Mouse (Mus musculus): ENCODE results near the gene Tollip. TPM values are rescaled to one million over a fixed set of nuclear protein-coding genes. Genes with fewer than 3 reads are reported as not detected.

The Tollip gene
- polyA plus RNA-seq, 1 experiment from 2014 or later = 52.0 TPM

DNA sequence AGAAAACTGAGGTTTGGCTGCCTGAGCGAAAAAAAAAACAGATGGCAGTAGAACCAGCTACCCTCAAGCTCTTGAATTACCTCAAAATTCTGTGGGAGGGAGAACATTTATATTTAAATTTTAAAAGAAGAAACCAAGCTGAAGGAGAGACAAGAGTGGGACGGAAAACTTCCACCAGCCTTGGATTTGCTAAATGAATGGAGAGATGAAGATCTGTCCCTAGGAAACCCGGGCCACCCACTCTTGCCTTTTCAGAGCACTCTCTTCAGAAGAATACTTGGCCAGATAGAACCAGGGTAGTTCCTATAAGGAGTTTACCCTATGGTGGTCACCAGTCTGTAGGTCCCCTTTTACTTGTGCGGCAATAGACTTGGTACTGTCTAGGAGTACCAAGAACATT, 15.5 kb downstream of the Tollip start:
- H3K27ac ChIP-seq (ENCODE audit: low read length) = 0 out of 2 replicates have a peak overlapping the region, but pooled peaks have one; percentile 48
- 66% methylated on average over 4 of the region's 4 CpGs for WGBS
- no peaks in the 10 kb centered on the region; the same call in 1 of the 2 replicates for H3K9me3 ChIP-seq (replicated peaks; ENCODE audit: control insufficient read depth, low read length)
- H3K4me1 ChIP-seq (ENCODE audit: control insufficient read depth, insufficient read depth, low read length) = peaks cover 16% of the 10 kb centered on the region
- peak overlapping the region; percentile 68 for H3K4me2 ChIP-seq (ENCODE audit: low read depth, low read length)
- peak overlapping the region; percentile 73 for H3K9ac ChIP-seq (ENCODE audit: low read length)
- no peaks in the 10 kb centered on the region for H3K36me3 ChIP-seq (ENCODE audit: control insufficient read depth, insufficient read depth, low read length)
- peak overlapping the region; percentile 79 for H3K4me3 ChIP-seq (replicated peaks; ENCODE audit: low read length)
- H3K27me3 ChIP-seq (ENCODE audit: control insufficient read depth, insufficient read depth, low read length) = no peaks in the 10 kb centered on the region; the same call in 1 of the 2 replicates
- ATAC-seq (ENCODE audit: insufficient read depth, low FRiP score) = no peak

DNA sequence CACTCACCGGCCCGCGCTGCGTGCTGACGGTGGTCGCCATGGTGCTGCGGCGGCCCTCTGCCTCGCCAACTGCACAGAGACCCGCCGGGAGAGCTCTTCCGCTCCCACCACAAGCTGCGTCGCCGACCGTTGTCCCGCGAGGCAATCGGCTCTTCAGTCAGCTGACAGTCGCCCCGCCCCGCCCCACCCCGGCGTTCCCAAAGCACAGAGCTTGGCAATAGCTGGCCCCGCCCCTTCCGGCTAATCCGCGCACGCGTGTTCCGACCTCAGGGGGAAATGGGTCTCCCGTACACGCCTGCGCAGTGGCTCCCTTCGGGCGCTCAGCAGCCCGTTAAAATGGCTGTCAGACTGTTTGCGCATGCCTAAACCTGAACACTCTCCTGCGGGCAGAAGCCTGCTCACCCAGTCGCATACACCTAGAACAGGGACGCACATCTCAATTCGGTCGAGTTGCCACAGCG, 16.0 kb downstream of the Tollip start:
- H3K27ac ChIP-seq (ENCODE audit: low read length) = peak overlapping the region; percentile 70
- peaks cover 16% of the 10 kb centered on the region for H3K4me1 ChIP-seq (ENCODE audit: control insufficient read depth, insufficient read depth, low read length)
- no peaks in the 10 kb centered on the region for H3K36me3 ChIP-seq (ENCODE audit: control insufficient read depth, insufficient read depth, low read length)
- peak overlapping the region; percentile 79 for H3K4me3 ChIP-seq (replicated peaks; ENCODE audit: low read length)
- ATAC-seq (ENCODE audit: insufficient read depth, low FRiP score) = peak; percentile 98
- no peaks in the 10 kb centered on the region; the same call in 1 of the 2 replicates for H3K27me3 ChIP-seq (ENCODE audit: control insufficient read depth, insufficient read depth, low read length)
- no peaks in the 10 kb centered on the region; the same call in 1 of the 2 replicates for H3K9me3 ChIP-seq (replicated peaks; ENCODE audit: control insufficient read depth, low read length)
- 1% methylated on average over 44 of the region's 44 CpGs for WGBS
- H3K9ac ChIP-seq (ENCODE audit: low read length) = peak overlapping the region; percentile 97
- H3K4me2 ChIP-seq (ENCODE audit: low read depth, low read length) = peak overlapping the region; percentile 96

DNA sequence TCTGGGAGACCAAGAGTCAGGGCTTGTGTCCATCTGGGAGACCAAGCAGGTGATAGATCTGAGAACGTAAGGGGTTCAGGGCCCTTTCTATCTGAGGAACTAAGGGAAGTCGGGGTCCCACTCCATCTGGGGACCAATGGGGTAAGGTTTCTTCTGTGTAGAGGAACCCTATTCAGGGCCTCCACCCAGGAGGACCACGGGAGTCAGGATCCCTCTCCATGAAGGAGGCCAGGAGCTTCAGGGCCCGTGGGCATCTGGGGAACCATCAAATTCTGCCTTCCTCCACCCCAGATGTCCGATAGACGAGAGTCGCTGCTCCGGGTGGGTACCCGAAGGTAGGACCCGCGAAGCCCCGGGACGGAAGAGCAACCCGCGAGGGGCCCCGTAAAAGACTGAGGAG, 16.5 kb downstream of the Tollip start:
- H3K9ac ChIP-seq (ENCODE audit: low read length) = peak overlapping the region; percentile 97
- ATAC-seq (ENCODE audit: insufficient read depth, low FRiP score) = peak; percentile 51; the same call in 1 of the 2 replicates
- H3K36me3 ChIP-seq (ENCODE audit: control insufficient read depth, insufficient read depth, low read length) = no peaks in the 10 kb centered on the region
- peaks cover 16% of the 10 kb centered on the region for H3K4me1 ChIP-seq (ENCODE audit: control insufficient read depth, insufficient read depth, low read length)
- no peaks in the 10 kb centered on the region; the same call in 1 of the 2 replicates for H3K27me3 ChIP-seq (ENCODE audit: control insufficient read depth, insufficient read depth, low read length)
- peak overlapping the region; percentile 79 for H3K4me3 ChIP-seq (replicated peaks; ENCODE audit: low read length)
- H3K27ac ChIP-seq (ENCODE audit: low read length) = peak overlapping the region; percentile 70
- under 1% methylated on average over 15 of the region's 16 CpGs for WGBS
- peak overlapping the region; percentile 96 for H3K4me2 ChIP-seq (ENCODE audit: low read depth, low read length)
- H3K9me3 ChIP-seq (replicated peaks; ENCODE audit: control insufficient read depth, low read length) = no peaks in the 10 kb centered on the region; the same call in 1 of the 2 replicates

GRCm38 (mm10) chr7:141892151-141892550, 26.2 kb downstream of the Tollip start:
- WGBS = 94% methylated on average over 7 of the region's 7 CpGs
- Histone ChIP-seq H3K4me1 (ENCODE audit: control insufficient read depth, insufficient read depth, low read length) (no peaks in the 10 kb centered on the region), H3K4me2 (ENCODE audit: low read depth, low read length) (no peak overlapping the region), H3K27me3 (ENCODE audit: control insufficient read depth, insufficient read depth, low read length) (no peaks in the 10 kb centered on the region), H3K4me3 (replicated peaks; ENCODE audit: low read length) (no peak overlapping the region), H3K36me3 (ENCODE audit: control insufficient read depth, insufficient read depth, low read length) (peaks cover 29% of the 10 kb centered on the region; the same call in 1 of the 2 replicates), H3K9ac (ENCODE audit: low read length) (no peak overlapping the region), H3K27ac (ENCODE audit: low read length) (no peak overlapping the region), H3K9me3 (replicated peaks; ENCODE audit: control insufficient read depth, low read length) (no peaks in the 10 kb centered on the region)
- ATAC-seq (ENCODE audit: insufficient read depth, low FRiP score) = no peak

DNA sequence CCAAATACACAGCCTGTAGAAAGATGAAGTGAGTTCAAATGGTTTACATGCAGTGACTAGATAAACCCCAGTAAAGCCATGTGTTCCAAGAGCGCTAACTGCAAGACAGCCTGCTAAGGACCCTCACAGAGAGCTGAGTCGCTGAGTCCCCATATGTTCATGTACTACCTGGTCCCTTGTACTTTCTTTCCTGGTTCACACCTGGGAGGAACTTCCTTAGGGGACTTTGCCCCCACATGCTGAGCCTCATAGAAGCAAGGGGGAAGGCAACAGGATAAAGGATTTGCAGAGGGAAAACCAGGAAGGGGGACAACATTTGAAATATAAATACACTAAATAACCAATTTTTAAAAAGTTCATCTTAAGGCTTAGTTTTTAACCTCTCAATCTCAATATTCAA, 39.5 kb downstream of the Tollip start:
- WGBS = 94% methylated on average over 2 of the region's 2 CpGs
- no peak overlapping the region for H3K27ac ChIP-seq (ENCODE audit: low read length)
- H3K4me1 ChIP-seq (ENCODE audit: control insufficient read depth, insufficient read depth, low read length) = no peaks in the 10 kb centered on the region
- H3K27me3 ChIP-seq (ENCODE audit: control insufficient read depth, insufficient read depth, low read length) = no peaks in the 10 kb centered on the region
- ATAC-seq (ENCODE audit: insufficient read depth, low FRiP score) = no peak
- H3K9ac ChIP-seq (ENCODE audit: low read length) = no peak overlapping the region
- no peaks in the 10 kb centered on the region for H3K9me3 ChIP-seq (replicated peaks; ENCODE audit: control insufficient read depth, low read length)
- peaks cover 14% of the 10 kb centered on the region for H3K36me3 ChIP-seq (ENCODE audit: control insufficient read depth, insufficient read depth, low read length)
- H3K4me2 ChIP-seq (ENCODE audit: low read depth, low read length) = no peak overlapping the region
- no peak overlapping the region for H3K4me3 ChIP-seq (replicated peaks; ENCODE audit: low read length)

DNA sequence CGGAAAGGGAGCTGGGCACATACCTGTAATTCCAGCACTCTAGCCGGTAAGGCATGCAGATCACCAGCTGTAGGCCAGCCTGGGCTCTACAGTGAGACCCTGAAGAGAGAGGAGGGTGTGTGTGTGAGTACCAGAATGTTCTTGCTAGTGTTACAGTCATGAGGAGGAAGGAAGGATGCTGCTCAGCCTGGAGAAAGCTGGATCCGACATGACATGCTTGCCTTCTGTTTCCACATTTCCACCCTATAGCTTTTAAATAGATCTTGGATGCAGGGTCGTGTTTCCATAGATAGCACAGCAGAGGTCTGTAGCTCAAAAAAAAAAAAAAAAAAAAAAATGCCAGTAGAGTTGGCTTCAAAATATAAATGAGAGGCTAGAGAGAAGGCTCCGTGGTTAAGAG, 43.4 kb downstream of the Tollip start:
- 88% methylated on average over 5 of the region's 5 CpGs for WGBS

GRCm38 (mm10) chr7:141870553-141870952, 47.8 kb downstream of the Tollip start:
- no peak overlapping the region for H3K4me3 ChIP-seq (replicated peaks; ENCODE audit: low read length)
- H3K9ac ChIP-seq (ENCODE audit: low read length) = no peak overlapping the region
- WGBS = 83% methylated on average over 5 of the region's 5 CpGs
- no peaks in the 10 kb centered on the region for H3K4me1 ChIP-seq (ENCODE audit: control insufficient read depth, insufficient read depth, low read length)
- peaks cover 4% of the 10 kb centered on the region; the same call in 1 of the 2 replicates for H3K36me3 ChIP-seq (ENCODE audit: control insufficient read depth, insufficient read depth, low read length)
- H3K27ac ChIP-seq (ENCODE audit: low read length) = no peak overlapping the region
- no peaks in the 10 kb centered on the region for H3K9me3 ChIP-seq (replicated peaks; ENCODE audit: control insufficient read depth, low read length)
- H3K4me2 ChIP-seq (ENCODE audit: low read depth, low read length) = no peak overlapping the region
- H3K27me3 ChIP-seq (ENCODE audit: control insufficient read depth, insufficient read depth, low read length) = no peaks in the 10 kb centered on the region
- ATAC-seq (ENCODE audit: insufficient read depth, low FRiP score) = no peak

More for the DNA sequence above, 43.4 kb downstream of the Tollip start:
- Histone ChIP-seq H3K4me1 (ENCODE audit: control insufficient read depth, insufficient read depth, low read length) (no peaks in the 10 kb centered on the region), H3K27ac (ENCODE audit: low read length) (no peak overlapping the region), H3K9ac (ENCODE audit: low read length) (no peak overlapping the region), H3K9me3 (replicated peaks; ENCODE audit: control insufficient read depth, low read length) (no peaks in the 10 kb centered on the region), H3K4me3 (replicated peaks; ENCODE audit: low read length) (no peak overlapping the region), H3K27me3 (ENCODE audit: control insufficient read depth, insufficient read depth, low read length) (no peaks in the 10 kb centered on the region), H3K36me3 (ENCODE audit: control insufficient read depth, insufficient read depth, low read length) (peaks cover 4% of the 10 kb centered on the region; the same call in 1 of the 2 replicates), H3K4me2 (ENCODE audit: low read depth, low read length) (no peak overlapping the region)
- no peak for ATAC-seq (ENCODE audit: insufficient read depth, low FRiP score)

- Histone ChIP-seq H3K9ac (ENCODE audit: low read length) (no peak overlapping the region), H3K4me2 (ENCODE audit: low read depth, low read length) (no peak overlapping the region), H3K27ac (ENCODE audit: low read length) (no peak overlapping the region), H3K4me1 (ENCODE audit: control insufficient read depth, insufficient read depth, low read length) (no peaks in the 10 kb centered on the region), H3K9me3 (replicated peaks; ENCODE audit: control insufficient read depth, low read length) (no peaks in the 10 kb centered on the region), H3K27me3 (ENCODE audit: control insufficient read depth, insufficient read depth, low read length) (no peaks in the 10 kb centered on the region), H3K4me3 (replicated peaks; ENCODE audit: low read length) (no peak overlapping the region), H3K36me3 (ENCODE audit: control insufficient read depth, insufficient read depth, low read length) (peaks cover 4% of the 10 kb centered on the region; the same call in 1 of the 2 replicates)
- no peak for ATAC-seq (ENCODE audit: insufficient read depth, low FRiP score)
- WGBS = 69% methylated on average over 5 of the region's 5 CpGs
Observed at GRCm38 (mm10) chr7:141869644-141870043, 48.7 kb downstream of the Tollip start.

DNA sequence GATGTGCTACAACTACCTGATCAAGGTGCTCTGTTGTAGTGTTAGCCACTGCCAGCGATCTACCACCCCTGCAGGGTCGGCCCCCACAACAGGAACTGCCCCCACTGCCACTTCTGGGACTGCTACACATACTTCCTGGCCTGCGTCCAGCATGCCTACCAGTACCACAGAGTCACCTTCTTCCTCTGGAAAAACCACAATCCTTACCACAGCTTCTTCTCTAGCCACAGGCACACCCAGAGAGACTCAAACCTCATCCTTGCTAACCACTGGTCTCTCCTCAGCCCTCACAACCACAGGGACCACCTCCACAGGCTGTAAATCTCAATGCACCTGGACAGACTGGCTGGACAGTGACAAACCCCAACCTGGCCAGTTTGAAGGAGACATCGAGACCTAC, 57.3 kb downstream of the Tollip start:
- WGBS = 81% methylated on average over 4 of the region's 4 CpGs
- no peak overlapping the region for H3K27ac ChIP-seq (ENCODE audit: low read length)
- no peak overlapping the region for H3K9ac ChIP-seq (ENCODE audit: low read length)
- no peak for ATAC-seq (ENCODE audit: insufficient read depth, low FRiP score)
- no peak overlapping the region for H3K4me2 ChIP-seq (ENCODE audit: low read depth, low read length)
- no peaks in the 10 kb centered on the region for H3K27me3 ChIP-seq (ENCODE audit: control insufficient read depth, insufficient read depth, low read length)
- H3K4me3 ChIP-seq (replicated peaks; ENCODE audit: low read length) = no peak overlapping the region
- no peaks in the 10 kb centered on the region for H3K9me3 ChIP-seq (replicated peaks; ENCODE audit: control insufficient read depth, low read length)
- no peaks in the 10 kb centered on the region for H3K36me3 ChIP-seq (ENCODE audit: control insufficient read depth, insufficient read depth, low read length)
- H3K4me1 ChIP-seq (ENCODE audit: control insufficient read depth, insufficient read depth, low read length) = no peaks in the 10 kb centered on the region

All from stomach, embryonic 16.5 days (tissue).